Comparison of ENCODE assay signal across 9 mouse cellular contexts in genomic region chr11:106571026-106571983, GRCm38 (mm10). TPM values are rescaled to one million over a fixed set of nuclear protein-coding genes. Genes with fewer than 3 reads are reported as not detected.
A peak's percentile ranks its signal among the peaks of the same experiment; 100 is the strongest.
DNase-seq lines count a peak whose midpoint lies in the region; ATAC-seq and TF ChIP-seq lines count a peak whose summit lies in the region.
"Had no signal": no experiment of that assay in that cellular context is flagged by ENCODE, and none has a peak within 500 bp of the region (broad histone marks: within the 10 kb centered on the region; RNA-seq: fewer than 3 reads in every experiment).

No protein-coding gene starts in this region.

- 0 out of 2 replicates have a peak, but pooled peaks have one; percentile 33 for TF ChIP-seq EP300 in CH12.LX (IDR thresholded peaks at IDR 0.05; ENCODE audit: low read length)

- H3K9ac ChIP-seq in heart, embryonic 12.5 days: 0 out of 2 replicates have a peak overlapping the region, but pooled peaks have one; percentile 3
- H3K9ac ChIP-seq in heart, embryonic 11.5 days (ENCODE audit: low read depth, low read length): no peak overlapping the region
- H3K9ac ChIP-seq in CH12.LX (ENCODE audit: insufficient read depth, low read depth): no peak overlapping the region
- peak overlapping the region; percentile 31; the same call in 1 of the 2 replicates for H3K9ac ChIP-seq in intestine, embryonic 16.5 days (ENCODE audit: low read depth, low read length)
- no peak overlapping the region for H3K9ac ChIP-seq in midbrain, embryonic 16.5 days (ENCODE audit: low read depth, low read length)

- no peaks in the 10 kb centered on the region for H3K27me3 ChIP-seq in heart, embryonic 12.5 days (replicated peaks)
- no peaks in the 10 kb centered on the region for H3K27me3 ChIP-seq in heart, embryonic 11.5 days (ENCODE audit: control insufficient read depth, insufficient read depth, low read length)
- no peaks in the 10 kb centered on the region for H3K27me3 ChIP-seq in CH12.LX (replicated peaks)
- H3K27me3 ChIP-seq in intestine, embryonic 16.5 days (replicated peaks; ENCODE audit: control insufficient read depth, insufficient read depth, low read length): no peaks in the 10 kb centered on the region
- no peaks in the 10 kb centered on the region for H3K27me3 ChIP-seq in midbrain, embryonic 16.5 days (ENCODE audit: control insufficient read depth, insufficient read depth, low read depth, low read length)

- no peak for TF ChIP-seq RAD21 in CH12.LX (IDR thresholded peaks at IDR 0.05; ENCODE audit: low read depth, low read length)

- DNase-seq in CH12.LX (ENCODE audit: extremely low read depth): no peak
- DNase-seq in left cerebral cortex, postnatal 10 days (ENCODE audit: extremely low spot score in 1 of 2, low spot score in 2 of 2): no peak
- DNase-seq in right cerebral cortex, adult 2 months (ENCODE audit: low spot score in 2 of 2): no peak
- DNase-seq in layer of hippocampus, adult 8-10 months (ENCODE audit: low spot score in 2 of 2): no peak

- TF ChIP-seq CTCF in CH12.LX (conservative IDR thresholded peaks at IDR 0.05 in 1 of 2, IDR thresholded peaks at IDR 0.05 in 1 of 2; ENCODE audit: low read depth in 2 of 2, low read length in 2 of 2): no peak

- peaks cover 21% of the 10 kb centered on the region for H3K36me3 ChIP-seq in heart, embryonic 12.5 days
- peaks cover 3% of the 10 kb centered on the region for H3K36me3 ChIP-seq in heart, embryonic 11.5 days (ENCODE audit: control insufficient read depth, insufficient read depth, low read length)
- H3K36me3 ChIP-seq in CH12.LX (replicated peaks in 1 of 2; ENCODE audit: control insufficient read depth in 1 of 2, insufficient read depth in 1 of 2, low read length in 1 of 2): peaks cover 0 to 17% of the 10 kb centered on the region in 2 experiments
- H3K36me3 ChIP-seq in intestine, embryonic 16.5 days (ENCODE audit: control insufficient read depth, insufficient read depth, low read length): peaks cover 7% of the 10 kb centered on the region; the same call in 1 of the 2 replicates
- peaks cover 12% of the 10 kb centered on the region for H3K36me3 ChIP-seq in midbrain, embryonic 16.5 days (ENCODE audit: control insufficient read depth, insufficient read depth, low read length)

- dilution Hi-C loops in CH12.LX (cut with MboI; ENCODE audit: extremely low pct_ligation_motif_present, extremely low pct_unique_long_range_greater_than_20kb, low sequenced_read_pairs): no loop called here

- 78% methylated on average over 11 of the region's 11 CpGs for WGBS in heart, embryonic 12.5 days
- 85% methylated on average over 11 of the region's 11 CpGs for WGBS in heart, embryonic 11.5 days (ENCODE audit: insufficient replicate concordance)
- WGBS in intestine, embryonic 16.5 days: 66% methylated on average over 11 of the region's 11 CpGs
- WGBS in midbrain, embryonic 16.5 days: 65% methylated on average over 11 of the region's 11 CpGs

- no peak for TF ChIP-seq POLR2A in CH12.LX (IDR thresholded peaks at IDR 0.05; ENCODE audit: low read depth, low read length)

- intact Hi-C loops in left cerebral cortex, postnatal 10 days (cut with DNase I): no loop called here

- H3K4me2 ChIP-seq in heart, embryonic 12.5 days: no peak overlapping the region
- no peak overlapping the region for H3K4me2 ChIP-seq in heart, embryonic 11.5 days
- no peak overlapping the region for H3K4me2 ChIP-seq in CH12.LX (ENCODE audit: insufficient read depth, low read depth, poor library complexity, severe bottlenecking)
- H3K4me2 ChIP-seq in intestine, embryonic 16.5 days (ENCODE audit: low read depth, low read length): no peak overlapping the region
- H3K4me2 ChIP-seq in midbrain, embryonic 16.5 days (ENCODE audit: low read length): no peak overlapping the region

- ATAC-seq in heart, embryonic 12.5 days (ENCODE audit: insufficient number of reproducible peaks, low FRiP score): no peak
- ATAC-seq in heart, embryonic 11.5 days (replicated peaks; ENCODE audit: insufficient number of reproducible peaks, low FRiP score, low TSS enrichment): no peak
- peak; percentile 35; the same call in 1 of the 2 replicates for ATAC-seq in intestine, embryonic 16.5 days
- 0 out of 2 replicates have a peak, but pooled peaks have one; percentile 5 for ATAC-seq in midbrain, embryonic 16.5 days
- ATAC-seq: CD4-positive, CD25-positive, alpha-beta regulatory T cell, adult 4 months had no signal

- H3K27ac ChIP-seq in heart, embryonic 12.5 days (ENCODE audit: poor library complexity, severe bottlenecking): no peak overlapping the region
- H3K27ac ChIP-seq in heart, embryonic 11.5 days (ENCODE audit: low read depth, low read length): no peak overlapping the region
- H3K27ac ChIP-seq in CH12.LX (ENCODE audit: insufficient read depth, low read depth): no peak overlapping the region
- H3K27ac ChIP-seq in intestine, embryonic 16.5 days (ENCODE audit: low read length): no peak overlapping the region
- no peak overlapping the region for H3K27ac ChIP-seq in midbrain, embryonic 16.5 days (ENCODE audit: low read length)

- in situ Hi-C loops in CH12.LX (cut with MboI; ENCODE audit: low pct_ligation_motif_present, low pct_unique_long_range_greater_than_20kb, low sequenced_read_pairs): no loop called here

- H3K79me2 ChIP-seq in CH12.LX (replicated peaks; ENCODE audit: control insufficient read depth, extremely low read depth, insufficient read depth, poor library complexity, severe bottlenecking): no peaks in the 10 kb centered on the region

- H3K4me1 ChIP-seq in heart, embryonic 12.5 days (replicated peaks): peaks cover 75% of the 10 kb centered on the region
- peaks cover 48% of the 10 kb centered on the region for H3K4me1 ChIP-seq in heart, embryonic 11.5 days (ENCODE audit: control insufficient read depth, insufficient read depth, low read length)
- peaks cover 4 to 11% of the 10 kb centered on the region in 2 experiments; a peak in 3 of 4 replicates for H3K4me1 ChIP-seq in CH12.LX (ENCODE audit: control insufficient read depth in 1 of 2, insufficient read depth in 2 of 2)
- peaks cover 34% of the 10 kb centered on the region for H3K4me1 ChIP-seq in intestine, embryonic 16.5 days (ENCODE audit: control insufficient read depth, insufficient read depth, low read length)
- peaks cover 17% of the 10 kb centered on the region for H3K4me1 ChIP-seq in midbrain, embryonic 16.5 days (ENCODE audit: control insufficient read depth, insufficient read depth, low read length)

- no peak overlapping the region for H3K4me3 ChIP-seq in heart, embryonic 12.5 days
- no peak overlapping the region for H3K4me3 ChIP-seq in heart, embryonic 11.5 days (ENCODE audit: low read depth, low read length)
- H3K4me3 ChIP-seq in CH12.LX (replicated peaks in 1 of 3; ENCODE audit: low read depth in 2 of 3, low read length in 2 of 3, poor library complexity in 1 of 3): no peak overlapping the region
- no peak overlapping the region for H3K4me3 ChIP-seq in intestine, embryonic 16.5 days (ENCODE audit: low read length)
- H3K4me3 ChIP-seq in midbrain, embryonic 16.5 days (ENCODE audit: low read depth, low read length): no peak overlapping the region

- no peaks in the 10 kb centered on the region for H3K9me3 ChIP-seq in heart, embryonic 12.5 days (replicated peaks)
- no peaks in the 10 kb centered on the region for H3K9me3 ChIP-seq in heart, embryonic 11.5 days (replicated peaks; ENCODE audit: control insufficient read depth, low read length)
- H3K9me3 ChIP-seq in CH12.LX (replicated peaks; ENCODE audit: low read length): no peaks in the 10 kb centered on the region
- no peaks in the 10 kb centered on the region for H3K9me3 ChIP-seq in intestine, embryonic 16.5 days (ENCODE audit: control insufficient read depth, low read length)
- no peaks in the 10 kb centered on the region for H3K9me3 ChIP-seq in midbrain, embryonic 16.5 days (replicated peaks; ENCODE audit: control insufficient read depth, low read length, poor library complexity, severe bottlenecking)

TF ChIP-seq in CH12.LX, 34 proteins besides CTCF, POLR2A, EP300 and RAD21:
- no peak for TF ChIP-seq CHD1 (IDR thresholded peaks at IDR 0.05; ENCODE audit: low read depth, low read length)
- TF ChIP-seq IRF4 (IDR thresholded peaks at IDR 0.05; ENCODE audit: low read depth, low read length): peak; percentile 63; the same call in 1 of the 2 replicates

RNA-seq across cellular contexts. Expression of gene Tex2, which starts 41.9 kb away (rescaled TPM):
- 19.8 and 20.2 TPM in 2 replicates for polyA plus RNA-seq in heart, embryonic 12.5 days (2016; fragmentation: Nextera tagmentation; extraction: Ambion mirVana)
- polyA plus RNA-seq in heart, embryonic 11.5 days (2014; fragmentation: Nextera tagmentation; extraction: Ambion mirVana): 12.3 and 14.9 TPM in 2 replicates
- total RNA-seq in CH12.LX (2012; rRNA removed): 5.0 and 6.2 TPM in 2 replicates
- total RNA-seq in CH12.LX (2014; rRNA removed): 3.9 and 4.5 TPM in 2 replicates
- 3.9 and 4.0 TPM in 2 replicates for polyA plus RNA-seq in CH12.LX (2012; ENCODE audit: insufficient read length, low read depth)
- polyA plus RNA-seq in intestine, embryonic 16.5 days (2015; fragmentation: Nextera tagmentation; extraction: Ambion mirVana): 11.7 and 14.2 TPM in 2 replicates
- polyA plus RNA-seq in midbrain, embryonic 16.5 days (2015; fragmentation: Nextera tagmentation; extraction: Ambion mirVana): 35.9 and 37.5 TPM in 2 replicates
- total RNA-seq in left cerebral cortex, postnatal 10 days (2021): 10 to 100 TPM; 86.8 to 91.8 TPM
- 100 to 1,000 TPM; 135 to 153 (median 142) TPM for total RNA-seq in layer of hippocampus, adult 8-10 months (2022)

Comparison
In these comparisons a context has a peak if more than half of its experiments do, and no peak if none do; other contexts are left out.
1. H3K9ac ChIP-seq: peak in heart, embryonic 12.5 days (single experiment) and intestine, embryonic 16.5 days (single experiment); none in heart, embryonic 11.5 days (single experiment), CH12.LX (single experiment) and midbrain, embryonic 16.5 days (single experiment).
2. ATAC-seq: peak in intestine, embryonic 16.5 days (single experiment) and midbrain, embryonic 16.5 days (single experiment); none in heart, embryonic 12.5 days (single experiment) and heart, embryonic 11.5 days (single experiment).